ENCODE assay signal across 8 mouse cellular contexts in the genomic region with DNA sequence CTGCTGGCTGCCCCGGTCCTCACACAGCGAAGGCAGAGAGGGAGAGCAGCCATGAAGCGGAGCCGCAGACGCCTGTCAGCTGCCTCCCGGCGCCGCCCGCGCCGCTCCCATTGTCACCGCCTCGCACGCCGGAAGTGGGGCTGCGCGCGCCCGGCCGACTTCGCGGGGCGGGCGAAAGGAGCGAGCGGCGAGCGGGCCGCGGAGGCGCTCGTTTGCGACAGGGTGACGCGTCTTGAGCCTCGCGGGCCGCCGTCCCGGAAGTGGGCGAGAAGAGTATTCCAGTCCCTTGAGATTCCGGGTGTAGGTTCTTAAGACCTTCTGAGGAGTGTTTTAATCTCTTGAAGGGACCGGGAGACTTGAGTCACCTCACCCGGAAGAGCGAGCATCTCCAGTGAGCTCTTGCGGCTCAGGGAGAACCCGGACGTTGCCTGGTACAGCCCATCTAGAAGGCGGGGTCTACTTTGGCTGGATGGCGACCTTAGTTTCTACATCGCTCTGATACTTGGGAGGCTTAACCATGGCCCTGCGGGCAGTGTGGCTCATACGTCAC. TPM values are rescaled to one million over a fixed set of nuclear protein-coding genes. Genes with fewer than 3 reads are reported as not detected.
A peak's percentile ranks its signal among the peaks of the same experiment; 100 is the strongest.
DNase-seq lines count a peak whose midpoint lies in the region; ATAC-seq and TF ChIP-seq lines count a peak whose summit lies in the region.

A gene (minus strand): TSS at position 380 of the 550 bp plus-strand sequence.

- peak within 1 kb of the TSS; percentile 72 for H3K27ac ChIP-seq in ES-Bruce4 (ENCODE audit: insufficient read depth, low read length)
- peak within 1 kb of the TSS; percentile 99 for H3K27ac ChIP-seq in forebrain, embryonic 13.5 days
- H3K27ac ChIP-seq in liver, postnatal 0 days (ENCODE audit: low read depth) = peak within 1 kb of the TSS; percentile 99
- H3K27ac ChIP-seq in neural tube, embryonic 14.5 days (ENCODE audit: low read depth, low read length) = peak within 1 kb of the TSS; percentile 95

- peak; percentile 97 for ATAC-seq in cerebellum, adult (ENCODE audit: insufficient number of reproducible peaks, low FRiP score, low TSS enrichment)
- ATAC-seq in forebrain, embryonic 13.5 days = peak; percentile 96
- ATAC-seq in liver, postnatal 0 days = peak; percentile 98
- ATAC-seq in neural tube, embryonic 14.5 days (ENCODE audit: low read depth) = peak; percentile 96

- H3K36me3 ChIP-seq in ES-Bruce4 (ENCODE audit: control insufficient read depth, insufficient read depth, low read length, poor library complexity, severe bottlenecking) = no peaks in the 10 kb centered on the region
- H3K36me3 ChIP-seq in forebrain, embryonic 13.5 days (ENCODE audit: poor library complexity, severe bottlenecking) = no peaks in the 10 kb centered on the region
- no peaks in the 10 kb centered on the region for H3K36me3 ChIP-seq in liver, postnatal 0 days (replicated peaks; ENCODE audit: insufficient read depth, low read length)
- H3K36me3 ChIP-seq in neural tube, embryonic 14.5 days (ENCODE audit: control insufficient read depth, insufficient read depth, low read length) = no peaks in the 10 kb centered on the region

- TF ChIP-seq POLR2A in ES-Bruce4 (IDR thresholded peaks at IDR 0.05; ENCODE audit: insufficient read depth, low read length) = peak; percentile 67

- no peak for TF ChIP-seq EP300 in ES-Bruce4 (IDR thresholded peaks at IDR 0.05; ENCODE audit: insufficient read depth, low read depth, low read length)
- no peak; the same call in 1 of the 2 replicates for TF ChIP-seq EP300 in liver, postnatal 0 days (IDR thresholded peaks at IDR 0.05; ENCODE audit: low read depth)

- H3K9ac ChIP-seq in ES-Bruce4 (ENCODE audit: low read depth, poor library complexity, severe bottlenecking) = peak within 1 kb of the TSS; percentile 81
- peak within 1 kb of the TSS; percentile 96 for H3K9ac ChIP-seq in forebrain, embryonic 13.5 days
- peak within 1 kb of the TSS; percentile 94 for H3K9ac ChIP-seq in liver, postnatal 0 days (replicated peaks)
- peak within 1 kb of the TSS; percentile 83 for H3K9ac ChIP-seq in neural tube, embryonic 14.5 days (replicated peaks; ENCODE audit: low read depth, low read length)

- no peaks in the 10 kb centered on the region for H3K4me1 ChIP-seq in ES-Bruce4 (ENCODE audit: control insufficient read depth, insufficient read depth, low read length)
- H3K4me1 ChIP-seq in forebrain, embryonic 13.5 days = peaks cover 24% of the 10 kb centered on the region
- peaks cover 17% of the 10 kb centered on the region for H3K4me1 ChIP-seq in liver, postnatal 0 days (ENCODE audit: insufficient read depth)
- H3K4me1 ChIP-seq in neural tube, embryonic 14.5 days (ENCODE audit: control insufficient read depth, insufficient read depth, low read length) = peaks cover 11% of the 10 kb centered on the region; the same call in 1 of the 2 replicates

- under 1% methylated on average over 49 of the region's 53 CpGs for WGBS in forebrain, embryonic 13.5 days
- WGBS in large intestine, adult 2 months = under 1% methylated on average over 53 of the region's 53 CpGs
- 1% methylated on average over 53 of the region's 53 CpGs for WGBS in liver, postnatal 0 days (ENCODE audit: insufficient replicate concordance)
- WGBS in neural tube, embryonic 14.5 days = under 1% methylated on average over 46 of the region's 53 CpGs

- peak within 1 kb of the TSS; percentile 99 for H3K4me3 ChIP-seq in ES-Bruce4 (ENCODE audit: low read depth, low read length)
- peak within 1 kb of the TSS; percentile 90 for H3K4me3 ChIP-seq in forebrain, embryonic 13.5 days
- peak within 1 kb of the TSS; percentile 82 for H3K4me3 ChIP-seq in liver, postnatal 0 days (ENCODE audit: low read depth, low read length)
- H3K4me3 ChIP-seq in neural tube, embryonic 14.5 days (ENCODE audit: low read depth, low read length) = peak within 1 kb of the TSS; percentile 65

- intact Hi-C loops in heart, postnatal 10 days (cut with DNase I) = loop anchor here (2.0 kb wide), 1 partner anchor 106 kb away; a partner anchor contains a TSS

- H3K9me3 ChIP-seq in ES-Bruce4 (replicated peaks; ENCODE audit: control insufficient read depth, insufficient read depth, low read length, poor library complexity, severe bottlenecking) = no peaks in the 10 kb centered on the region
- no peaks in the 10 kb centered on the region for H3K9me3 ChIP-seq in forebrain, embryonic 13.5 days (replicated peaks)
- no peaks in the 10 kb centered on the region for H3K9me3 ChIP-seq in liver, postnatal 0 days (ENCODE audit: low read length)
- no peaks in the 10 kb centered on the region for H3K9me3 ChIP-seq in neural tube, embryonic 14.5 days (ENCODE audit: control insufficient read depth, low read length)

- peak within 1 kb of the TSS; percentile 63 for H3K4me2 ChIP-seq in forebrain, embryonic 13.5 days
- H3K4me2 ChIP-seq in liver, postnatal 0 days (ENCODE audit: low read depth, low read length) = peak within 1 kb of the TSS; percentile 78
- H3K4me2 ChIP-seq in neural tube, embryonic 14.5 days (ENCODE audit: low read depth, low read length) = peak within 1 kb of the TSS; percentile 70

- peak; percentile 96 to 98 for DNase-seq in heart, postnatal 10 days
- peak; percentile 85 for DNase-seq in large intestine, adult 2 months (ENCODE audit: low read depth, low spot score)
- DNase-seq in liver, postnatal 0 days = peak; percentile 95
- DNase-seq in testis, postnatal 10 days (ENCODE audit: low spot score) = peak; percentile 96

- no peaks in the 10 kb centered on the region for H3K27me3 ChIP-seq in ES-Bruce4 (ENCODE audit: control insufficient read depth, insufficient read depth, low read length, poor library complexity, severe bottlenecking)
- no peaks in the 10 kb centered on the region for H3K27me3 ChIP-seq in forebrain, embryonic 13.5 days
- no peaks in the 10 kb centered on the region for H3K27me3 ChIP-seq in liver, postnatal 0 days (ENCODE audit: insufficient read depth, low read length)
- H3K27me3 ChIP-seq in neural tube, embryonic 14.5 days (ENCODE audit: control insufficient read depth, insufficient read depth, low read length) = no peaks in the 10 kb centered on the region

- no peak for TF ChIP-seq CTCF in ES-Bruce4 (IDR thresholded peaks at IDR 0.05; ENCODE audit: low read depth, low read length)
- TF ChIP-seq CTCF in liver, postnatal 0 days (IDR thresholded peaks at IDR 0.05; ENCODE audit: low read depth) = no peak

RNA-seq across cellular contexts. Expression of the gene that starts here (rescaled TPM):
- polyA plus RNA-seq in ES-Bruce4 (2011; ENCODE audit: insufficient read depth, insufficient read length, low read depth, missing spikeins) = 62.8 and 73.5 TPM in 2 replicates
- polyA plus RNA-seq in forebrain, embryonic 13.5 days (2015; fragmentation: Nextera tagmentation; extraction: Ambion mirVana) = 74.4 TPM in 2 replicates
- total RNA-seq in heart, postnatal 10 days (2021) = 10 to 100 TPM; 31.2 to 32.3 TPM
- 5.5 and 8.2 TPM in 2 replicates for polyA plus RNA-seq in large intestine, adult 2 months (2012; rRNA removed)
- 11.8 and 12.6 TPM in 2 replicates for polyA plus RNA-seq in liver, postnatal 0 days (2015; fragmentation: Nextera tagmentation; extraction: Ambion mirVana)
- 79.9 and 98.9 TPM in 2 replicates for polyA plus RNA-seq in neural tube, embryonic 14.5 days (2014; fragmentation: Nextera tagmentation; extraction: Ambion mirVana)

Comparison
In these comparisons a context has a peak if more than half of its experiments do, and no peak if none do; other contexts are left out.
1. Peak in every context shown above with its lines: DNase-seq, ATAC-seq, H3K4me3 ChIP-seq and H3K27ac ChIP-seq.